Mouse (Mus musculus) thymus, adult 18-20 months (tissue): ENCODE data around the gene Ccnb3.
"Not testable (repeated sequence)": the region's sequence is repeated elsewhere in the genome, so short reads cannot be mapped to it uniquely, and the experiment has no call there.

Source experiments
- DNase-seq, 2 experiments: peaks; one replicate each; pipeline ENCODE4 v3.0.0; 2022; ENCODE audit warnings: mixed read lengths in 2 of 2

Ccnb3 gene

DNA sequence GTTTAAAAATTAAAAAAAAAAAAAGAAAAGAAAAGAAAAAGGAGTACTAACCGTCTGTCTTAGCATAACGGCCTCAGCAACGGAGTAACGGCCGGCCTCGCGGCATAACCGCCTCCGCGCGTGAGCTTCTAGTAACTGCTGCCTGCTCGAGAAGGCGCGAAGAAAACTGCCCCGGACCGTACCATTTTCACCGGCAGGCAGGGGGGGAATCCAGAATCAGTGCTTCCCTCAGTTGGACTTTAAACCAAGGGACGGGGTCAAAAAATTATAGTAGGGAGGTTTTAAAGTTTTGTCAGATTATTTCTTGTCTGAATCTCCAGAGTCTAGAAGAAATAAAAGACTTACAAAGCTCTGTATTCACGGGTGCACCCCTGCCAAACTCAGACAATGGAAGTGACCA lies at the start of gene Ccnb3:
TSS of gene Ccnb3 (minus strand) at position 101 of the 400 bp plus-strand sequence.
- DNase-seq: no peak

DNA sequence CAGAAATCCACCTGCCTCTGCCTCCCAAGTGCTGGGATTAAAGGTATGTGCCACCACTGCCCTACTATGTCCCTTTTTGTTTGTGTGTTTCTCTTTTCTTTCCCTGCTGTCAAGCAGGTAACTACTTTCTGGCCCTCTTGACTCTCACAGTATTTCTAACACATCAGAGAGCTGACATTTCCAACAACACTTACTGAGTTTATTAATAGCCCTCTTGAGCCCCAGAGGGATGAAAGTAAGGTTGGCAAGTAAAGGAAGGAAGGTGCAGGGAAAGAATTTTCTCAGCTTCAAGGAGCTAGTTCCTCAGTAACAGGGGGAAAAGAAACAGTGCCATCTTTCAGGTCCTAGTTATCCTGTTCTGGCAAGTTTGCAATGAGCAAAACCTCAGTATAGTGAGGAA lies 48.9 kb upstream of the Ccnb3 start:
- DNase-seq: no peak

DNA sequence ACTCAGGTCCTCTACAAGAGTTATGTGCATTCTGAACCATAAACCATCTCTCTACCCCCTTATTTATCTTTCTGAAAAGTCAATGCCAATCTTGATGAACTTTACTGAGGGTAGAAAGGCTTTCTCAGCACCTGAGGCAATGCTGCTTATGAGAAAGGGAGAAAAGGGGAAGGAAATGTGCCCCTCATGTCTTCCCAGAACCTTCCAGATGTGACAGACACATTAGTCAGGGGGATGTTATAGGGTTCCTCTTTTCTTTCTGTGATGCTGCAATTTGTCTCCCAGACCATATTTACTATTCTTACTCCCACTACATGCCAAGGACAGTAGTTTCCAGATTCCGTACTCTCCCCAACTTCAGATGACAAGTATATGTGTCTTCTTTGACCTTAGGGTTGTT lies 44.5 kb upstream of the Ccnb3 start:
- no peak for DNase-seq

DNA sequence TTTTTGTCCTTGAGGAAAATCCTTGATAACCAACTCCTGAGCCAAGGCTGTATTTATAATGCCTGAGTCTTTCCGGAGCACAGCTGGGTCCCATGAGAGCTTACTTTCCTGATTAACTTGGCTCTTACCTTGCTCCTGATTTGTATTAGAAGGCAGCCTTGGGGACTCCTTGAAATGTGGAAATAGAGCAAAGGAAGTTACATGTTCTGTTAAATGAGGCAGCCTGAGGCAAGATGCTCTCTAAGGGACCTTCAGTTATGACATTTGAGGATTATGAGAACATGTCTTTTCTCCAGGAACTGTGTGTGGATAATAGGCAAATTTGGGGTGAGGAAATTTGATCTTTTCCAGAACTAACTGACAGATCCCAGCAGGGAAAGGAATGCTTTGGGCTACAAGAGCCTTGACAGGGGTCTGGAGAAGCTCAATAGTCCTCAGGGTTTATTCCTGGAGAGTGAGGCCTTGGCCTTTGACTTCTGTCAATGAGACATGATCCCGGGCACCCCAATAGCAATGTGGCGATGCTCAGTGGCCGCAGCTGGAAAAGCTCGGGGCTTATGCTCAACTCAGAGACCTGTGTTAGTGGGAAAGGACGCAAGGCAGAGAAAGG lies 38.5 kb upstream of the Ccnb3 start:
- no peak for DNase-seq

DNA sequence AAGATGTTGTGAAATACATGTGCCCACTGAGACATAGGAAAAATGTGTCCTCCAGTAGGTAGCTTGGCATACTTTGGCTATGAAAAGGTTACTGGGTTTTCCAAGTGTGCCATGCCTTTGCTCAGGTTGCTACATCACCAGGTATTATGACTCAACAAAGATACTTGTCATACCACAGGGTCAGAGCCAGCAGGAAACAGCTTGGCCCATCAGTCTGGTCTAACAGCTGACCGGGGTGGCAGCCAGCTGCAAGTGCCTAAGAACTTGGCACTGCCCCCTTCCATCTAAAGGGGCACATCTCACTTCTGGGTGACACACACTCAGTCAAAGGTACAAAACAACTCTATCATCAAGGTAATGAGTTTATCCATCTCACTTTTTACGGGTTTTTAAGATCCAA lies 26.6 kb upstream of the Ccnb3 start:
- no peak for DNase-seq

DNA sequence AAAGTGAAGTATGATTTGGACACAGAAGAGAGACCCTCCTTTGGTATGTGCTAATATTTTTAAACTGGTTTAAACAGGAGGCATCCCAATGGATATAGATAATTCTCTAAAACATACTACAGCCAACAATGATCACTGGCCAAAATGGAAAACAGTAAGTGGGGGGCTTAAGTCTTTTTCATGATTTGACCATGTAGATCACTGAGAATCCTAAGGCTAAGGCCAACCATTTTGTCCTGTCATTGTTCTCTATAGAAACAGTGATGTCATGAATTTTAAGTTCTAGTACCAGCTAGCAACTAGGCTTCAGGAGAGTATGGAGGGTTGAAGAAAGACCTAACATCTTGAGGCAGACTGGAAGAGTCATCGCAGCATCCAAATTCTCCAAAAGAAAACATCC lies 25.8 kb upstream of the Ccnb3 start, which contains the start of gene Akap4:
TSS of gene Akap4 (plus strand) at position 301 of the 400 bp plus-strand sequence.
- DNase-seq: no peak

DNA sequence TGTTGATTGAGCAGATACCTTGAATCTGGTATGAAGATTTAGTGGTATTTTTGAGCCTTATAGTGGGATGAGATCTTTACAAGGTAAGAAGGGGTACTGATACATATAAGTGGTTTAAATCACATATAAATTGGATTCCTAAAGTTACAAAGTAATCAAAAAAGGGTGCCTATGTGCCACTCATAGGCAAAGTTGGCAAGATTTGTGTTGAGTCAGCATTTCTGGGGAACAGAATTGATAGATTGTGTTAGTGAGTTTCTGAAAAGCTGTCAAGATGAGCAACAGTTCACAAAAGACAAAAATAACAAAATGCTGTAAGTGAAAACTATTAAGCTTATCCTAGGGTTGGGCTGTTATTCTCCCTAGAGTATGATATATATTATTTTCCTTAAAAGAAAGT lies 22.7 kb upstream of the Ccnb3 start:
- no peak for DNase-seq

DNA sequence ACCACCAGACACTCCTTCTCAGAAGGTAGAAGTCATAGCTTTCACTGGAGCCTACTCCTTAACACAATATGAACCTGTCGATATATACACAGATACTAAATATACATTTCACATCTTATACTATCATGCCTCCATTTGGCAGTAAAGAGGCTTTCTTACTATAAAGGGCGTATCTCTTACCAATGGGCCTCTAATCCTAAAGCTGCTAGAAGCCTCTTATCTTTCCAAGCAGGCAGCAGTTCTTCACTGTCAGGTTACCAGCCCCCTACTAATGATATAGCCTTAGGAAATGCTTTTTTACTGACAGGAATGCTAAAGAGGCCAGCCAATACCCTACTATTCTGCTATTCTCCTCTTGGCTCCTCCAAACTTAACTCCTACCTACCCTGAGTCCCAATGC lies 16.2 kb upstream of the Ccnb3 start:
- no peak for DNase-seq

DNA sequence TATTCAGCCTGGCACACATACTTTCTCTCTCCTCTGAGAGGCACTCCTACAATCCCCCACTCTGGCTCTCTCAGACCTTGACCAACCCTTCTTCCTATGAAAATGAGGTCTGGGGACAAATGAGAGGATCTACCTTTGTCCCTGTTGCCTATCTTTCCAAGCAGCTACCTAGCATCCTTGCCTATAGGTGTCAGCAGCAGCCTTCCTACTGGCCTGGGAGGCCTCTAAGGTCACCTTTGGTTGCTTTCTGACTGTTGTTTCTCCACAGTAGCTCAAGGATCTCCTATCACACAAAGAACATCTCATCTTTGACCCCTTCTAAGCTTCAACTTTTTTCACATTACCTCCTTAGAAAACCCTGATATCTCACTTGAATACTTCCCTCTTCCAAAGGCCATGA lies 15.6 kb upstream of the Ccnb3 start:
- no peak for DNase-seq

DNA sequence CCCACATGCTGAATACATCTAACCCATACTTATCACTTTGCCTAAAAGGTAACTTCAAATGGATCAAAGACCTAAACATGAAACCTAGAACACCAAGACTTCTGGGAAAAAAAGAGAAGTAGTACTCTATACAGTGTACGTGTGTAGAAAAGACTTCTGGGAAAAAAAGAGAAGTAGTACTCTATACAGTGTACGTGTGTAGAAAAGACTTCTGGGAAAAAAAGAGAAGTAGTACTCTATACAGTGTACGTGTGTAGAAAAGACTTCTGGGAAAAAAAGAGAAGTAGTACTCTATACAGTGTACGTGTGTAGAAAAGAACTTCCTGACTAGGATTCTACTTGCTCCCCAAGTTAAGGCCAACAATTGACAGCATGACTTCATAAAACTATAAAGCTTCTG lies 57.5 kb downstream of the Ccnb3 start:
- DNase-seq: not testable (repeated sequence)

DNA sequence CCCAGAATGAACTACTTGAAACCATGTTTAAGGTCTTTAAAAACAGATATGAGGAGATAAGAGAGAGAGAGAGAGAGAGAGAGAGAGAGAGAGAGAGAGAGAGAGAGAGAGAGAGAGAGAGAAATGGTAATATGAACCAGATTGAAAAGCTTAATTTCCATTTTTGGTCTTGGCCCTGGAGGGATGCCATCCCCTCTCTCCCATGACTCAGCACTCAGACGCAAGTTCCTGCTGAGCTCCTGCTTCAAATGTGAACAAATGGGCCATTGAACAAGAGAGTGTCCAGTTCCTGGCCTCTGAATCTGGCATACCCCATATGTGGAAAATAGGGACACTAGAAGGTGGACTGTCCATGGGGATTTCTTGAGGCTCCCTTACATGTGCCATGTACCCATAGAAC lies 69.5 kb downstream of the Ccnb3 start:
- no peak for DNase-seq

DNA sequence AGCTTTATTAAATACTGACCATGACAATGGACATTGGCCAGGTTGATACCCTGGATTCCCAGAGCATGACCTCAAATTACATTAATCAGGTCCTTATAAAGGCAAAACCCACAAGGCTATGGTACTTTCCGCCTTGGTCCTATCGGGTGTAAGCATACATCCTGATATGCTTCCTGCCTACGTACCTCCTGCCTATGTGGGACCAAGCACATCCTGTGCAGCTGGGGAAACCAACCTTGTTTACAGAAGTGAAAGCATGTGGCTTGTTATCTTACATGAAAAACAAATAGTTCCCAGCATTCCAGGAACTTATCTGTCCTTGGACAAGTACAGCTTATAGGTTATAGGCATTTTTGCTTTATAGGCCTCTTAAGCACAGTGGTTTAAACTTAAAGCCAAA lies 72.8 kb downstream of the Ccnb3 start:
- DNase-seq: peak in 1 of 2 experiments; percentile 4
